Mouse (Mus musculus) ES-Bruce4 (cell line): ENCODE results near the gene Cdca4.

Experiments used
- CTCF ChIP-seq: IDR thresholded peaks from one replicate; pipeline ENCODE4 v1.8.1; 2011; ENCODE audit warnings: low read depth, low read length
- EP300 ChIP-seq: IDR thresholded peaks from 2 replicates; pipeline ENCODE4 v1.6.1; 2011; ENCODE audit warnings: low read depth, low read length; ENCODE audit not compliant: insufficient read depth
- POLR2A ChIP-seq: IDR thresholded peaks from one replicate; pipeline ENCODE4 v1.8.1; 2011; ENCODE audit warnings: low read length; ENCODE audit not compliant: insufficient read depth

DNA sequence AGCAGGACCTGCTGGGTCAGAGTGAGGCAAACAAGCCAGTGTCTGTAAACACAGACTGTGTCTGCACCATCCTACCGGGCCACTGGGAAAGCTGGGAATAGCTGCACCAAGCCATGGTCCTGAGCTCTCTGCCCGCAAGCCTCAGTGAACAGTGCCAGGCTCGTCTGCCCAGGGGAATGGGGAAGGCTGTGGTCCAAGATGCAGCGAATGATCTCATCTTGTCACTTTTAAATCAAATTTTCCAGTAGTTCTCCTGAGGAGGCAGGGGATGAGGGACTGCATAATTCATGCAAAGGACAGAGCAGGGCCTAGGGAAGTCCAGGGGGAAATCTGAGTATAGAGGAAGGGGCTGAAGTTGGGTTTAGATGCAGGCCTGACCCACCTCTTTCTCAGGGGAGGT is 21.4 kb downstream of the Cdca4 start:
- TF ChIP-seq EP300, result no peak
- no peak for TF ChIP-seq POLR2A
- TF ChIP-seq CTCF, result no peak
